Mouse (Mus musculus) right cerebral cortex, postnatal 14 days (tissue): ENCODE measurements around the gene Gpr25.

Experiments used
- DNase-seq: peaks from one replicate; pipeline ENCODE4 v3.0.0; 2022

Gpr25 gene

DNA sequence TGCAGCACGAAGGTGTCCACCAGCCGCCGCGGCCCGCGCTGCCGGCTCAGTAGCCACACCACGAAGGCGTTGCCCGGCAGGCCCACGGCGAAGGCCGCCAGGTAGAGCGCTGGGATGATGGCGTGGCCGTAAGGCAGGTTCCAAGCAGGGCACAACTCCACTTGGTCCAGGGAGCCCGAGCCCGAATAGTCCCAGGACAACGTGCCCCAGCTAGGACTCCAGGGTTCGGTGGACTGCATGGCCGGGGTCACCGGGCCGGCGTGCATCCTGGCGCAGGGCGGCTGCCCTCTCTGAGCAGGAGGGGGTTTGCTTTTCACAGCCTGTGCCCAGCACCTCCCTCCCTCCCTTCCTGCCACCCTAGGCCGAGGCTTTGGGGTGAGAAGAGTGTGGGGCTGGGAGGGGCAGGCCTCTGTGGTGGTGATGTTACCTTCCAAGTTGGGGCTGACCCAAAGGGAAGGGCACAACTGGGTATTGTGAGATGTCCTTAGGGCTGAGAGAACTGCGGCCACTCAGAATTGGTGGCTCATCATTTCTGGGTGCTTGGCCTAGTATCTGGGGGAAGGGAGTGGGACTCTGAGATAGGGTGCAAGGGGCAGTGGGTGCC is at the start of gene Gpr25:
TSS of gene Gpr25 (minus strand) at position 239 of the 604 bp plus-strand sequence.
- DNase-seq = no peak

DNA sequence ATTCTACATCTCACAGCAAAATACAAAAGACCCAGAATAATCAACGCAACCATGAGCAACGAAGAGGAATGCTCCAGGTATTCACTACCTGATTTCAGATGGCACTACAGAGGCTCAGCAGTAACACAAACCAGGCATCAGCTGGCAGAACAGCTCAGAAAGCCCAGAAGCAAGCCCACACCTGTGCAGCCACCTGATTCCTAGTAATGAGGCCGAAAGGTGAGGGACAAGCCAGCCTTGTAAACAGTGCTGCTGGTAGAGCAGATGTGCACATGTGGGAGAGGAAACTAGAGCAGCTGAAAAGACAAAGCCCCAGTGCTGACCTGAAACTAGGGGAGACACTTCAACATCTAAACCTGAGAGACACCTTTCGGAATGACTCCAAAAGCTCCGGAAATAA is 48.5 kb upstream of the Gpr25 start:
- DNase-seq = no peak

DNA sequence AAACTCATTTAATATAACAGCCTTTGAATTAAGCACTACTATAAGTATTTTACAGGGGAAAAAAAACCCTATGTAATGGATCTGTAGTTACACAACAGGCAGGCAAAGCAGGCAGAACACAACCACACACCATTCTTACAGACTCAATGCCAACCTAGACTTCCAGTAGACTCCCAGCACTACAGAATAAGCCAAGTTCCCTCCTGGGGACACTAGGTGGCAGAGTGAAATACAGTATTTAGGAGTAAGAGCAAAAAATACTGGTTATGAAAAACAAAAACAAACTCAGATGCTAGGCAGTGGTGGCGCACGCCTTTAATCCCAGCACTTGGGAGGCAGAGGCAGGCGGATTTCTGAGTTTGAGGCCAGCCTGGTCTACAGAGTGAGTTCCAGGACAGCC is 45.8 kb upstream of the Gpr25 start:
- no peak for DNase-seq

DNA sequence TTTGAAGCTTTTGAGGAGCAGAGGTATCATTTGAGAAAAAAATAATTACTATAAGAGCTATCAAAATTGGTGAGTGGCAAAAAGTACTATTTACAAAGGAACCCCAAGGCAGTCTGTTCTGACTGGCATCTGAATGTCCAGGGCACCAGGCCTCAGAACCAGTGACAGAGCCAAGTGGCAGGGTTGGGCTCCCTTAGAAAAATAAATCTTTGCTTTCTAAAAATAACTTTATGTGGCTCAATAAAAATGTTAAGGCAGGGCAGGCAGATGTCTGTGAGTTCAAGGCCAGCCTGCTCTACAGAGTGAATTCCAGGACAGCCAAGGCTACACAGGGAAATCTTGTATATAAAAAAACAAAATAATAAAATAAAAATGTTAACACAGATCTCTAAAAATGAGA is 33.3 kb upstream of the Gpr25 start:
- DNase-seq = no peak

DNA sequence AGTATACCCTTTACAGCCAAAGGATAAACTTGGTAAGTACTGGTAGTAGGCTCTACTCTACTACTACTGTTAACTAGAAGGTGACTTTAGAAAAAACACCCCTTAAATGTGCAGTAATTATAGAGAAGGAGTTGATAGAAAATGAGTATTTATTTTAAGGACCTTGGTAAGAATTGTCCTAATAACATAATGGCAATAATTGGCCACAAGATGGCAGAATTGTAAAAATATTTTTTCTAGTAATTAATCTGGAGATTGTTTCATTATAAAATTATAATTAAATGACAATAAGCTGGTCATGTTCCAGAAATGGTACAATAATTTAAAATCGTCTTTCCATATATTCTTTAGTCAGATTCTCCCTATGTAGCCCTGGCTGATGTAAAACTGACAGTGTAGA is 29.1 kb upstream of the Gpr25 start:
- DNase-seq = no peak

DNA sequence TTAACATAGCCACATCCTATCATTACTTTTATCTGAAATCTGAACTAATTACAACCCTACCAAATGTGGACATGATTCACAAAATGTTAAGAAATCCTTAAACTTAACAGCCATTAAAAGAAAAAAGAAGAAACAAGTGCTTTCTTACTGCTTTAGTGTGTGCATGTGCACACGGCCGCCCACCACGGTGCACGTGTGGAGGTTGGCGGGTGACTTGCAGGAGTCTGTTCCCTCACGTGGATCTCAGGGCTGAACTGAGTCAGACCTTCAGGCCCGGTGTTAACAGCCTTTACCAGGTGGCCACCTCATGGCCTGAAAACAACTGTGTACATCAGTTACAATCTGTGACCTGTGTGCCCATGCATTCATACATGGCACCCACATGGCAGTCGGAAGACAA is 16.7 kb upstream of the Gpr25 start:
- no peak for DNase-seq

DNA sequence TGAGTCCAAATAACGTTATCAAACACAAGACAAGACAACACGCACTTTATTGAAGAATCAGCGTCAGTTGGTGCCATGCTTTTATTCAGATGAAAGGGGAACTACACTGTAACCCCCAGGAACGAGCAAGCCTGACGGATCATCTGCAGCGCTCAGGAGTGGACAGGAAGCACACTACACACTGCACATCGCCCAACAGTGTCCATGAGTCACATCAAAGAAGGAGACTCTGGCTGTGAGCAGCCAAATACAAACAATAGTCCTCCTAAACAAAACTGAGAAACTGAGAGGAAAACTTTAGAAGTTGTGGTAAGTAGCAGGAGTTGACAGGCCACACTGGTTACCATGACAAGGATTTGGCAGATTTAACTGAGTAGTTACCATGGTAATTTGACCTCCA is 7.6 kb upstream of the Gpr25 start:
- DNase-seq = no peak

GRCm38 (mm10) chr1:136266127-136266526 is 5.5 kb upstream of the Gpr25 start:
- no peak for DNase-seq

- DNase-seq = no peak
Observed at GRCm38 (mm10) chr1:136263355-136263754, 2.7 kb upstream of the Gpr25 start.

- peak; percentile 69 for DNase-seq
Observed at GRCm38 (mm10) chr1:136259893-136260634, 609 bp downstream of the Gpr25 start.

GRCm38 (mm10) chr1:136259543-136259892 is 1.2 kb downstream of the Gpr25 start:
- DNase-seq = no peak

GRCm38 (mm10) chr1:136258495-136258894 is 2.2 kb downstream of the Gpr25 start:
- DNase-seq = no peak

GRCm38 (mm10) chr1:136255657-136256056 is 5.0 kb downstream of the Gpr25 start:
- DNase-seq = no peak

DNA sequence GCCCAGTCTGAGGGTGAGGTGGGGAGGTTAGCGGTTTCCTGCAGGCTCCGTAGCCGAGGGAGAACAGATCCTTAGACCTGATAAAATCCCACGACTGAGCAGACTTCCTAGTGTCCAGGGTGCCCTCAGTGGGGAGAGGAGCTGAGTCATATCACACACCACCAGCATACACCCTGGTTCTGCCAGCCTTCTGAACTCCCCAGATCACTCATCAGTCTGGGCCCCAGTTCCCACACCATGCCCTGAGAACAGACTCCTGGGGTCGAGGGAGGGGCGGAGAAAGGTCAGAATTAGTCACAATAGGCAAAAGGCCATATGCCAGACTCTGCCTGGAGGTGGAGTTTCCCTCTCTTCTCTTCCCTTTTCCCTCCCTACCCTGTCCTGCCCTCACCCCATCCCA is 5.5 kb downstream of the Gpr25 start:
- DNase-seq = no peak

- no peak for DNase-seq
Observed at GRCm38 (mm10) chr1:136254503-136255065, 6.1 kb downstream of the Gpr25 start.

DNA sequence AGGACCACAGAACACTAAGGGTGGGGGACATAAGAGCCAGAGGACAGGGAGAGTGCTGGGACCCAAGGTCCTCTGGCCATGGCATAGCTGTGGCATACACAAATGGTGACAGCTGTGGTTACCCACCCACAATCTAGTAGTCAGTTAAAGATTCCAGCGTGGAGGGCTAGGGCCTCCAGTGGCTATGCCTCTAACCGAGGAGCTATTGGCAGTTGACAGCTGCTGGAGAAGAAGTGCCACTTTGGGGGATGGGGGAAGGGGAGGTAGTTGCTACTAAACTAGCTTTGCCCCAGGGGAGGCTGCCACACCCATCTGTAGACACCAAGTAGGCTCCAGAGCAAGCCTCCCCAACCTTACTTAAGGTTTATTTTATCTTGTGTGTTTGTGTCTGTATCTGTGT is 7.2 kb downstream of the Gpr25 start:
- no peak for DNase-seq

DNA sequence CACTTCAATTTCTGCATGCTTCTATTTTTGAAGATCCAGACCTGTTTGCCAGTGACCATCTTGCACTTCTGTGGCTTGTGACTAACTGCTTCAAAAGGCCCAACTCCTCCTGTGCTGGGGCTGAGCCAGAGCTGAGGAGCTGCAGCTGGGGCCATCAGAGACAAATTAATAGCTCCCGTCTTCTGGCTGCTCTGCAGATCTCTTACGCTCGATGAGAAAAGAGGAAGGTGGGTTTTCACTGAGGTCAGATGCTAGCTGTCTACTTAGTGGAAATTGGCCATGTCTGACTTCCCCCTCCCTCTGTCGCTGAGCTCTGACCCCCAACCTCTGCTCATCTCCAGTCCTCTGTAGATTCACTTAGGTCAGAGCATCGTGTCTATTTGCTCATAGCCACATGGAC is 11.0 kb downstream of the Gpr25 start:
- no peak for DNase-seq

- no peak for DNase-seq
Observed at GRCm38 (mm10) chr1:136247393-136247792, 13.3 kb downstream of the Gpr25 start.

GRCm38 (mm10) chr1:136244469-136244868 is 16.2 kb downstream of the Gpr25 start:
- no peak for DNase-seq

GRCm38 (mm10) chr1:136241801-136242200 is 18.9 kb downstream of the Gpr25 start:
- no peak for DNase-seq

DNA sequence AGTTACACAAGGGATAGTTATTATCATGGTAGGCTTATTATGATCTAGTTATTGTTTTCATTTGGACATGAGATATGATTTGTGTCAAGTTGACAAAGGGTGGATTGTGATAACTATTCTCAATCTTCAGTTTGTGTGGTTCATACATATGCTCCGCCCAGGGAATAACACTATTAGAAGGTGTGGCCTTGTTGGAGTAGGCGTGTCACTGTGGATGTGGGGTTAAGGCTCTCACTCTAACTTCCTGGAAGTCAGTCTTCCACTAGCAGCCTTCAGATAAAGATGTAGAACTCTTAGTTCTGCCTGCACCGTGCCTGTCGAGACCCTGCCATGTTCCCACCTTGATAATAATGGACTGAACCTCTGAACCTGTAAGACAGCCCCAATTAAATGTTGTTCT is 22.2 kb downstream of the Gpr25 start:
- no peak for DNase-seq

DNA sequence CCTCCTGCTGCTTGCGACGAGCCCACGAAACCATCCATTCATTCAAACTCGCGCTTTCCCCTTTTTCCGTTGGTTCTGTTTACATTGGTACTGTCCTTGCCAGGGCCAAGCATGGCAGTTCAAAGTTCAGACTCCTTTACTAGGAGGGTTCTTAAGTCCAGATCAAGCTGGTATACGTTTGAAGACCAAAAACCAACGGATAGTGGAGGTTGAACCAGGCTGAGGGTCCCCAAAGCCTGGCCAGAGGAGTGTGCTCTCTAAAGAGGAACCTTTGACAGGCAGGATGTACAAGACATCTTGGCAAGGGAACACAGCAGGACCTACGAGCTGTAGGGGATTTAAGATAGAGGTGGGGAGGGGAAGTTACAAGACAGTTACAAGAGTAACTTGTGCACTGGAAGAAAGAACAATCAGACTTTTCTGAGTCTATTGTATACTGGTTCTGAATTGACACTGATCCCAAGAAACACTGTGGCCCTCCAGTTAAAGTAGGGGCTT is 26.0 kb downstream of the Gpr25 start:
- DNase-seq = no peak

DNA sequence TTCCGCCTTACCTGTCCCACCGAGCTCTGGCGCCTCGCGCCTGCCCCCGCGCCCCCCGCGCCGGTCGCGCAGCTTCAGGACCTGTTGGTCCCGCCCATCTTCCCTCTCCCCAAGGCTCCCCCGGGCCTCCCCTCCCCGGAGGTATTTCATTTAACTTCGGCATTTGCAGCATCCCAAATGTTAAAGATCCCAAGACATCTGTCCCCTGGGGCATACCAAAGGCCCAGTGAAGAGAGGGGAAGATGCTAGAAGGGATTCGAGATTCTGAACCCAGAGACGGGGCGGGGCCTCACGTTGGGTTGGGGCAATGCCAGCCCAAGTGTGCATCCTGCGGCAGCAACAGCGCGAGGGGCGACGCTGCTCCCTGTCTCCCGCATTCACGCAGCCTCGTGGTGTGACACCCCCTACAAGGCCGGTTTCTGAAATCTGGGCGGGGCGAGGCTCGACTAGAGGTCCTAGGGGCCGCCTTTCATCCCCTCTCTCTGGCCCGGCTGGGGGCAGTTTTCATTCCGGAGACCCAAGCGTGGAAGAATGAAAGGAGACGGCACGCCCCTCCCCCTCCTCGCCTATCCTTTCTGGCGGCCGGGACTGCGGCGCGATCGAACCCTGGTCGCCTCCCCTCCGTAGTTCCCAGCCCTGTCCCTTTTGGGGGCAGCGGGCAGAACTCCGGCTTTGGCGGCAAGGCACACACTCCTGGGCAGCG is 26.6 kb downstream of the Gpr25 start, which contains the start of gene Inava:
TSS of gene Inava (minus strand) at position 373 of the 703 bp plus-strand sequence.
- peak; percentile 40 for DNase-seq
